Mouse (Mus musculus) left cerebral cortex, adult 18-20 months (tissue): ENCODE measurements around the gene Gm26602. TPM values are rescaled to one million over a fixed set of nuclear protein-coding genes. Genes with fewer than 3 reads are reported as not detected.

ENCODE experiments used
- DNase-seq, 2 experiments: peaks; one replicate each; pipeline ENCODE4 v3.0.0; 2021 to 2022; ENCODE audit warnings: low spot score in 2 of 2, mixed read lengths in 1 of 2
- total RNA-seq, 2 experiments: library from RNA; stranded (reverse); gene quantifications; 2 replicates each; pipeline ENCODE4 v1.2.3; 2021

Gene Gm26602
- total RNA-seq, 2 experiments from 2014 or later = not detected

GRCm38 (mm10) chr10:79931797-79932196 lies 21.1 kb downstream of the Gm26602 start:
- DNase-seq = no peak

- no peak for DNase-seq
These were observed 22.1 kb downstream of the Gm26602 start for GRCm38 (mm10) chr10:79932736-79933135.

- DNase-seq = no peak
These were observed 22.6 kb downstream of the Gm26602 start for GRCm38 (mm10) chr10:79933145-79933679.

GRCm38 (mm10) chr10:79933861-79934260 lies 23.2 kb downstream of the Gm26602 start:
- DNase-seq = no peak

- DNase-seq = peak in 1 of 2 experiments; percentile 58
These were observed 23.6 kb downstream of the Gm26602 start for GRCm38 (mm10) chr10:79934272-79934721.

- DNase-seq = no peak
These were observed 24.3 kb downstream of the Gm26602 start for GRCm38 (mm10) chr10:79934794-79935569.

GRCm38 (mm10) chr10:79936284-79936910 lies 25.7 kb downstream of the Gm26602 start:
- no peak for DNase-seq

- DNase-seq = no peak
These were observed 26.3 kb downstream of the Gm26602 start for GRCm38 (mm10) chr10:79936911-79937441.

GRCm38 (mm10) chr10:79937775-79938526 lies 27.3 kb downstream of the Gm26602 start:
- no peak for DNase-seq

- DNase-seq = no peak
These were observed 30.1 kb downstream of the Gm26602 start for GRCm38 (mm10) chr10:79940749-79941148.

GRCm38 (mm10) chr10:79942988-79943387 lies 32.3 kb downstream of the Gm26602 start:
- no peak for DNase-seq

GRCm38 (mm10) chr10:79943471-79943901 lies 32.8 kb downstream of the Gm26602 start:
- DNase-seq = no peak

GRCm38 (mm10) chr10:79945507-79946234 lies 35.0 kb downstream of the Gm26602 start:
- DNase-seq = no peak

GRCm38 (mm10) chr10:79946752-79947322 lies 36.2 kb downstream of the Gm26602 start:
- DNase-seq = no peak

- DNase-seq = no peak
These were observed 36.8 kb downstream of the Gm26602 start for GRCm38 (mm10) chr10:79947502-79947901.

- DNase-seq = no peak
These were observed 39.2 kb downstream of the Gm26602 start for GRCm38 (mm10) chr10:79949873-79950272.

- no peak for DNase-seq
These were observed 40.0 kb downstream of the Gm26602 start for GRCm38 (mm10) chr10:79950661-79951060.

GRCm38 (mm10) chr10:79953946-79954345 lies 43.3 kb downstream of the Gm26602 start:
- DNase-seq = no peak

- no peak for DNase-seq
These were observed 45.0 kb downstream of the Gm26602 start for GRCm38 (mm10) chr10:79955691-79956090.

- no peak for DNase-seq
These were observed 46.0 kb downstream of the Gm26602 start for GRCm38 (mm10) chr10:79956643-79957154.
